Mouse (Mus musculus) lung, embryonic 14.5 days (tissue): Measurements from ENCODE around the gene Mnx1. TPM values are rescaled to one million over a fixed set of nuclear protein-coding genes. Genes with fewer than 3 reads are reported as not detected.
"Not testable (repeated sequence)": the region's sequence is repeated elsewhere in the genome, so short reads cannot be mapped to it uniquely, and the experiment has no call there.

Experiments
- ATAC-seq: fragments of 200-750 bp; cut with Nextera tagmentation; 2 replicates; pipeline ENCODE4 v1.8.0; 2017; ENCODE audit warnings: mild to moderate bottlenecking, moderate TSS enrichment, moderate library complexity; ENCODE audit not compliant: insufficient read depth
- DNase-seq: peaks from one replicate; pipeline ENCODE4 v3.0.0-alpha.2; 2015
- H3K27ac ChIP-seq: fragments of 300-500 bp; sonication (generic); 2 replicates; pipeline ENCODE4 v1.5.1; 2014; ENCODE audit warnings: low read depth, mild to moderate bottlenecking, moderate library complexity
- H3K27me3 ChIP-seq: fragments of 300-500 bp; sonication (generic); 2 replicates; pipeline ENCODE4 v1.6.1; 2014; ENCODE audit warnings: low read length, control low read depth; ENCODE audit not compliant: insufficient read depth
- H3K36me3 ChIP-seq: fragments of 300-500 bp; sonication (generic); 2 replicates; pipeline ENCODE4 v1.6.1; 2014; ENCODE audit warnings: control low read depth; ENCODE audit not compliant: insufficient read depth
- H3K4me1 ChIP-seq: fragments of 300-500 bp; sonication (generic); 2 replicates; pipeline ENCODE4 v1.6.1; 2014; ENCODE audit warnings: antibody characterized with exemption, control low read depth; ENCODE audit not compliant: insufficient read depth
- H3K4me2 ChIP-seq: fragments of 300-500 bp; sonication (generic); 2 replicates; pipeline ENCODE4 v1.6.1; 2014; ENCODE audit warnings: mild to moderate bottlenecking
- H3K4me3 ChIP-seq: fragments of 300-500 bp; sonication (generic); 2 replicates; pipeline ENCODE4 v1.5.1; 2014; ENCODE audit warnings: low read depth, low read length
- H3K9ac ChIP-seq: fragments of 300-500 bp; sonication (generic); 2 replicates; pipeline ENCODE4 v1.6.1; 2014
- H3K9me3 ChIP-seq: fragments of 300-500 bp; sonication (generic); 2 replicates; pipeline ENCODE4 v1.6.1; 2016; ENCODE audit warnings: low read depth, low read length, control low read depth
- CTCF ChIP-seq: IDR thresholded peaks from 2 replicates; pipeline ENCODE4 v1.5.1; 2016; ENCODE audit warnings: antibody characterized with exemption, low read depth
- WGBS: fragments of 180-500 bp; shearing (Covaris S2); extraction: QIAGEN DNeasy Blood & Tissue Kit; methylation state at CpG from one replicate; pipeline ENCODE4 v1.1.7; 2014; 5-methylcytosine and 5-hydroxymethylcytosine counted together
- polyA plus RNA-seq: library from polyadenylated mRNA; unstranded; fragments of >200 nt; fragmentation: Nextera tagmentation; extraction: Ambion mirVana; gene quantifications from 2 replicates; pipeline ENCODE4 v1.2.1, GENCODE M21; 2014

The Mnx1 gene
- polyA plus RNA-seq, 1 experiment from 2014 or later = not detected

GRCm38 (mm10) chr5:29445275-29445674 is 33.0 kb downstream of the Mnx1 start:
- no peak for TF ChIP-seq CTCF
- H3K4me3 ChIP-seq = no peak overlapping the region
- H3K9me3 ChIP-seq = no peaks in the 10 kb centered on the region
- no peaks in the 10 kb centered on the region for H3K27me3 ChIP-seq
- H3K9ac ChIP-seq = no peak overlapping the region
- no peak for ATAC-seq
- peaks cover 91% of the 10 kb centered on the region for H3K36me3 ChIP-seq
- H3K27ac ChIP-seq = no peak overlapping the region
- H3K4me2 ChIP-seq = no peak overlapping the region
- no peaks in the 10 kb centered on the region for H3K4me1 ChIP-seq
- WGBS = 97% methylated on average over 2 of the region's 2 CpGs
- no peak for DNase-seq

GRCm38 (mm10) chr5:29436728-29437127 is 41.5 kb downstream of the Mnx1 start:
- H3K27me3 ChIP-seq, ATAC-seq, H3K27ac ChIP-seq, H3K4me1 ChIP-seq, DNase-seq, H3K4me3 ChIP-seq, H3K9me3 ChIP-seq, H3K9ac ChIP-seq, H3K4me2 ChIP-seq: not testable (repeated sequence)
- peaks cover 58% of the 10 kb centered on the region for H3K36me3 ChIP-seq
- 86% methylated on average over 6 of the region's 6 CpGs for WGBS

- Histone ChIP-seq H3K4me1 (peaks cover 8% of the 10 kb centered on the region), H3K36me3 (peaks cover 45% of the 10 kb centered on the region), H3K9ac (peak overlapping the region; percentile 74), H3K27me3 (no peaks in the 10 kb centered on the region), H3K9me3 (no peaks in the 10 kb centered on the region), H3K27ac (no peak overlapping the region), H3K4me2 (peak overlapping the region; percentile 78), H3K4me3 (peak overlapping the region; percentile 94)
- no peak for ATAC-seq
- 39% methylated on average over 8 of the region's 8 CpGs for WGBS
- TF ChIP-seq CTCF = no peak
- DNase-seq = no peak
These were observed 42.8 kb downstream of the Mnx1 start for GRCm38 (mm10) chr5:29435491-29435890.

GRCm38 (mm10) chr5:29434872-29435358 is 43.4 kb downstream of the Mnx1 start:
- Histone ChIP-seq H3K36me3 (peaks cover 39% of the 10 kb centered on the region), H3K27me3 (no peaks in the 10 kb centered on the region), H3K27ac (peak overlapping the region; percentile 77), H3K4me3 (peak overlapping the region; percentile 94), H3K9ac (peak overlapping the region; percentile 74), H3K4me2 (peak overlapping the region; percentile 78), H3K9me3 (no peaks in the 10 kb centered on the region), H3K4me1 (peaks cover 8% of the 10 kb centered on the region)
- WGBS = under 1% methylated on average over 48 of the region's 48 CpGs
- ATAC-seq = peak; percentile 76
- TF ChIP-seq CTCF = no peak
- DNase-seq = peak; percentile 32

- peak within 1 kb of the TSS; percentile 74 for H3K9ac ChIP-seq
- no peak for TF ChIP-seq CTCF
- peak within 1 kb of the TSS; percentile 78 for H3K4me2 ChIP-seq
- H3K4me1 ChIP-seq = peaks cover 8% of the 10 kb centered on the region
- H3K9me3 ChIP-seq = no peaks in the 10 kb centered on the region
- H3K27ac ChIP-seq = peak within 1 kb of the TSS; percentile 77
- WGBS = 5% methylated on average over 29 of the region's 29 CpGs
- H3K36me3 ChIP-seq = peaks cover 34% of the 10 kb centered on the region
- ATAC-seq = peak; percentile 98
- DNase-seq = peak; percentile 97
- no peaks in the 10 kb centered on the region for H3K27me3 ChIP-seq
- H3K4me3 ChIP-seq = peak within 1 kb of the TSS; percentile 94
These were observed 43.9 kb downstream of the Mnx1 start, which contains the start of gene Nom1 for GRCm38 (mm10) chr5:29434228-29434871. TSS of gene Nom1 (plus strand) at chr5:29434664.

GRCm38 (mm10) chr5:29423330-29423729 is 54.9 kb downstream of the Mnx1 start:
- ATAC-seq, H3K9me3 ChIP-seq, H3K27ac ChIP-seq, H3K4me1 ChIP-seq, H3K4me2 ChIP-seq, H3K27me3 ChIP-seq, H3K9ac ChIP-seq, H3K36me3 ChIP-seq, DNase-seq, H3K4me3 ChIP-seq: not testable (repeated sequence)
- WGBS = 48% methylated on average over 3 of the region's 3 CpGs

Other genes with a start within 250 kb of the Mnx1 start
- 11.8 and 12.8 TPM in 2 replicates for gene Lmbr1, start 100.1 kb downstream of the Mnx1 start, polyA plus RNA-seq
- gene Nom1, start 43.8 kb downstream of the Mnx1 start, polyA plus RNA-seq = 21.2 and 26.8 TPM in 2 replicates
- 43.8 and 44.2 TPM in 2 replicates for gene Ube3c, start 90.8 kb upstream of the Mnx1 start, polyA plus RNA-seq